Mouse (Mus musculus) liver, embryonic 12.5 days (tissue): ENCODE data around the gene Ogdh. TPM values are rescaled to one million over a fixed set of nuclear protein-coding genes. Genes with fewer than 3 reads are reported as not detected.
A peak's percentile ranks its signal among the peaks of the same experiment; 100 is the strongest.
"Not testable (repeated sequence)": the region's sequence is repeated elsewhere in the genome, so short reads cannot be mapped to it uniquely, and the experiment has no call there.

ENCODE experiments used
- ATAC-seq: fragments of 200-750 bp; cut with Nextera tagmentation; 2 replicates; pipeline ENCODE4 v1.8.0; 2017; ENCODE audit warnings: moderate number of reproducible peaks, mild to moderate bottlenecking, moderate library complexity
- H3K27ac ChIP-seq: fragments of 300-500 bp; sonication (generic); 2 replicates; pipeline ENCODE4 v1.5.1; 2016; ENCODE audit warnings: mild to moderate bottlenecking
- H3K27me3 ChIP-seq: fragments of 300-500 bp; sonication (generic); replicated peaks from 2 replicates; pipeline ENCODE4 v1.6.1; 2016; ENCODE audit warnings: mild to moderate bottlenecking, moderate library complexity
- H3K36me3 ChIP-seq: fragments of 300-500 bp; sonication (generic); 2 replicates; pipeline ENCODE4 v1.6.1; 2016; ENCODE audit warnings: mild to moderate bottlenecking, moderate library complexity
- H3K4me1 ChIP-seq: fragments of 300-500 bp; sonication (generic); 2 replicates; pipeline ENCODE4 v1.6.1; 2016
- H3K4me2 ChIP-seq: fragments of 300-500 bp; sonication (generic); 2 replicates; pipeline ENCODE4 v1.6.1; 2016; ENCODE audit warnings: mild to moderate bottlenecking, moderate library complexity
- H3K4me3 ChIP-seq: fragments of 300-500 bp; sonication (generic); 2 replicates; pipeline ENCODE4 v1.5.1; 2016; ENCODE audit warnings: mild to moderate bottlenecking, moderate library complexity
- H3K9ac ChIP-seq: fragments of 300-500 bp; sonication (generic); 2 replicates; pipeline ENCODE4 v1.6.1; 2016; ENCODE audit warnings: mild to moderate bottlenecking, moderate library complexity
- H3K9me3 ChIP-seq: fragments of 300-500 bp; sonication (generic); replicated peaks from 2 replicates; pipeline ENCODE4 v1.6.1; 2016; ENCODE audit warnings: mild to moderate bottlenecking, moderate library complexity
- WGBS: fragments of 180-500 bp; shearing (Covaris S2); methylation state at CpG from one replicate; pipeline ENCODE4 v1.1.7; 2016; ENCODE audit not compliant: insufficient replicate concordance; 5-methylcytosine and 5-hydroxymethylcytosine counted together
- polyA plus RNA-seq: library from polyadenylated mRNA; unstranded; fragments of >200 nt; fragmentation: Nextera tagmentation; extraction: Ambion mirVana; gene quantifications from 2 replicates; pipeline ENCODE4 v1.2.1, GENCODE M21; 2016

The Ogdh gene
- 119 and 123 TPM in 2 replicates for polyA plus RNA-seq

GRCm38 (mm10) chr11:6291401-6292115 is at the start of gene Ogdh:
TSS of gene Ogdh (plus strand) at chr11:6291633.
- WGBS = under 1% methylated on average over 77 of the region's 77 CpGs
- ATAC-seq = peak; percentile 90
- peaks cover under 1% of the 10 kb centered on the region for H3K36me3 ChIP-seq

GRCm38 (mm10) chr11:6244707-6245106 is 46.7 kb upstream of the Ogdh start:
- 57% methylated on average over 19 of the region's 19 CpGs for WGBS
- H3K9me3 ChIP-seq = no peaks in the 10 kb centered on the region
- no peaks in the 10 kb centered on the region for H3K36me3 ChIP-seq
- no peaks in the 10 kb centered on the region for H3K4me1 ChIP-seq
- H3K27me3 ChIP-seq = peaks cover 3% of the 10 kb centered on the region; the same call in 1 of the 2 replicates
- no peak overlapping the region for H3K4me3 ChIP-seq
- no peak overlapping the region for H3K4me2 ChIP-seq
- no peak for ATAC-seq
- H3K27ac ChIP-seq = no peak overlapping the region
- H3K9ac ChIP-seq = no peak overlapping the region

More at GRCm38 (mm10) chr11:6291401-6292115, at the start of gene Ogdh:
- Histone ChIP-seq H3K9me3 (no peaks in the 10 kb centered on the region), H3K27me3 (no peaks in the 10 kb centered on the region), H3K9ac (peak within 1 kb of the TSS; percentile 85), H3K4me2 (peak within 1 kb of the TSS; percentile 70), H3K4me1 (peaks cover 49% of the 10 kb centered on the region), H3K4me3 (peak within 1 kb of the TSS; percentile 88), H3K27ac (peak within 1 kb of the TSS; percentile 97)

- Histone ChIP-seq H3K9ac (no peak overlapping the region), H3K36me3 (no peaks in the 10 kb centered on the region), H3K4me1 (peaks cover 7% of the 10 kb centered on the region), H3K4me2 (no peak overlapping the region), H3K27ac (no peak overlapping the region), H3K4me3 (no peak overlapping the region), H3K9me3 (no peaks in the 10 kb centered on the region), H3K27me3 (no peaks in the 10 kb centered on the region)
- ATAC-seq = no peak
- WGBS = 81% methylated on average over 5 of the region's 5 CpGs
These were observed 39.2 kb upstream of the Ogdh start for GRCm38 (mm10) chr11:6252248-6252647.

GRCm38 (mm10) chr11:6252824-6253223 is 38.6 kb upstream of the Ogdh start:
- no peak for ATAC-seq
- H3K36me3 ChIP-seq = peaks cover 4% of the 10 kb centered on the region
- H3K9me3 ChIP-seq = no peaks in the 10 kb centered on the region
- H3K27me3 ChIP-seq = no peaks in the 10 kb centered on the region
- 69% methylated on average over 4 of the region's 4 CpGs for WGBS
- H3K9ac ChIP-seq = no peak overlapping the region
- H3K4me3 ChIP-seq = no peak overlapping the region
- H3K4me1 ChIP-seq = peaks cover 7% of the 10 kb centered on the region
- H3K27ac ChIP-seq = no peak overlapping the region
- H3K4me2 ChIP-seq = no peak overlapping the region

DNA sequence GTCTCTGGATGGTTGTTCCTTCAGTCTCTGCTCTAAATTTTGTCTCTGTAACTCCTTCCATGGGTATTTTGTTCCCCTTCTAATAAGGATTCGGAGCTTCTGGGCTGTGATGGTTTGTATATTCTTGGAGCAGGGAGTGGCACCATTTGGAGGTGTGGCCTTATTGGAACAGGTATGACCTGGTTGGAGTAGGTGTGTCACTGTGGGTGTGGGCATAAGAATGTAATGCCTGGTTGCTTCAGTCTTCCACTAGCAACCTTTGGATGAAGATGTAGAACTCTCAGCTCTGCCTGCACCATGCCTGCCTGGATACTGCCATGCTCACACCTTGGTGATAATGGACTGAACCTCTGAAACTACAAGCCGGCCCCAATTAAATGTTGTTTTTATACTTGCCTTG is 36.8 kb upstream of the Ogdh start:
- H3K36me3 ChIP-seq = peaks cover 21% of the 10 kb centered on the region
- H3K9me3 ChIP-seq, H3K27me3 ChIP-seq, H3K4me2 ChIP-seq, H3K9ac ChIP-seq, H3K4me3 ChIP-seq, ATAC-seq, H3K4me1 ChIP-seq, H3K27ac ChIP-seq: not testable (repeated sequence)
- WGBS = 83% methylated on average over 2 of the region's 2 CpGs

DNA sequence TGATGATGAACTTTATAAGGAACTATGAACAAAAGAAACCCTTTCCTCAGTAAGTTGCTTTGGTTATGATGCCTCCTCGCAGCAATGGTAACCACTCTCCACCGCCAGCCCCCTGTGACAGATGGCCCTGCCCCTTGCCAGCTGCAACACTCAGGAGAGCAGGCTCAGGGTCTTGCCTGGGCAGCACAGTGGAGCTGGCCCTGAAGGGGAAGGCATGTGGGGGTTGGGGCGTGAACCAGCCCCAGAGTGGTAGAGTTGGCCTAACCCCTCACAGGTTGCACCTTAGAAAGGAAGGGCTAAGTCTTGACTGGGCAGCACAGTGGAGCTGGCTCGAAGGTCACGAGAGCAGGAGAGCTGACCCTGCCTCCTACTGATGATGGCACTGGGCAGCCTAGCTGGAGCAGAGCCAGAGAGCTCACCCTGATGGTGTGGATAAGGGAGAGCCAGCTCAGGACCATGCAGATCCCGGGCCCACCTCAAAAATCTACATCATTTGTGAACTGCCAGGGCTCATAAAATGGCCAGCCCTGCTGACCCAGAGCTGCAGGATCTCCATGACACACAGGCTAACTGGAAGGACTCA is 34.9 kb upstream of the Ogdh start:
- no peaks in the 10 kb centered on the region for H3K9me3 ChIP-seq
- no peak overlapping the region for H3K27ac ChIP-seq
- no peak for ATAC-seq
- no peak overlapping the region for H3K4me3 ChIP-seq
- H3K4me1 ChIP-seq = peaks cover 7% of the 10 kb centered on the region
- no peak overlapping the region for H3K4me2 ChIP-seq
- no peaks in the 10 kb centered on the region for H3K27me3 ChIP-seq
- H3K36me3 ChIP-seq = peaks cover 41% of the 10 kb centered on the region
- 62% methylated on average over 6 of the region's 6 CpGs for WGBS
- no peak overlapping the region; the same call in 1 of the 2 replicates for H3K9ac ChIP-seq

DNA sequence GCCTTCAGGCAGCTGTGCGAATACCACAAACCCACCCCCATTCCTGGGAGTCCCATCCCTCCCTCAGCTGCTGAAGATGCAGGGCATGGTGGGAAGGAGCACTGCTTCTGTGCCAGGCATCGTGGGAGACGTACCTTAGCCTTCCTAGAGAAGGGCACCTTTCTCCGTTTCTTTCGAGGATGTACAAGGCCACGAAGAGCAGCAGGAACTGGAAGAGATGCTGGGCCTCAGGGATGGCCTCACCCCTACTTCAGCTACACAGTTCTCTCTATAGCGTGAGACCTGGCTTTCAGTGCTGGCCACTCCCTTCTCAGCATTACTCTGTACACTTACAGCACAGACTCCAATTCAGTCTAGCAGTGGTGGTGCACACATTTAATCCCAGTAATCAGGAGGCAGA is 32.0 kb upstream of the Ogdh start:
- Histone ChIP-seq H3K4me3 (no peak overlapping the region), H3K9me3 (no peaks in the 10 kb centered on the region), H3K27me3 (no peaks in the 10 kb centered on the region), H3K4me1 (peaks cover 7% of the 10 kb centered on the region), H3K9ac (no peak overlapping the region), H3K4me2 (no peak overlapping the region), H3K27ac (no peak overlapping the region), H3K36me3 (peaks cover 69% of the 10 kb centered on the region)
- WGBS = 86% methylated on average over 7 of the region's 7 CpGs
- ATAC-seq = no peak

GRCm38 (mm10) chr11:6261434-6262082 is 29.9 kb upstream of the Ogdh start:
- H3K27ac ChIP-seq = no peak overlapping the region
- peaks cover 91% of the 10 kb centered on the region for H3K36me3 ChIP-seq
- 78% methylated on average over 10 of the region's 10 CpGs for WGBS

DNA sequence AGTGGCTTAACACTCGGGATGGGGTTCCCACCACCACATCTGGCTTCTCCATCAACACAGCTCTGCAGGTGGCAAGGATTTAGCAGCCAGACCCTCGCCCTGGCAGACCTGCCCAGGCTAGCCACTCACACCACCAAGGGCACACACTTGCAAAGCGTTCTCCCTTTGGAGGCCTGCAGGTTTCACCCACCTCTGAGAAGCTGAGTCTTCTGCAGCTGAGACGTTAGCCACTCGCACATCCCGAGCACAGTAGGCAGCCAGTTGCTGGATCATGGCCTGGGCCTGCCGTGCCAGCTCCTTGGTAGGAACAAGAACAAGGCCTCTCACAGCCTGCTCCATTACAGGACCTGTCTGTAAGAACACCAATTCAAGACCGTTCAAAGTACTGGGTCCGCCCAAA is 24.8 kb upstream of the Ogdh start:
- Histone ChIP-seq H3K9ac (peak overlapping the region; percentile 85), H3K36me3 (peaks cover 69% of the 10 kb centered on the region), H3K4me2 (peak overlapping the region; percentile 87), H3K27ac (peak overlapping the region; percentile 86), H3K4me1 (peaks cover 19% of the 10 kb centered on the region), H3K9me3 (no peaks in the 10 kb centered on the region), H3K27me3 (no peaks in the 10 kb centered on the region), H3K4me3 (peak overlapping the region; percentile 84)
- 46% methylated on average over 9 of the region's 9 CpGs for WGBS
- no peak for ATAC-seq

More at GRCm38 (mm10) chr11:6261434-6262082, 29.9 kb upstream of the Ogdh start:
- H3K9ac ChIP-seq = no peak overlapping the region
- no peaks in the 10 kb centered on the region for H3K27me3 ChIP-seq
- ATAC-seq = peak; percentile 14; the same call in 1 of the 2 replicates
- H3K4me3 ChIP-seq = no peak overlapping the region
- no peak overlapping the region for H3K4me2 ChIP-seq
- peaks cover 9% of the 10 kb centered on the region for H3K4me1 ChIP-seq
- no peaks in the 10 kb centered on the region for H3K9me3 ChIP-seq

DNA sequence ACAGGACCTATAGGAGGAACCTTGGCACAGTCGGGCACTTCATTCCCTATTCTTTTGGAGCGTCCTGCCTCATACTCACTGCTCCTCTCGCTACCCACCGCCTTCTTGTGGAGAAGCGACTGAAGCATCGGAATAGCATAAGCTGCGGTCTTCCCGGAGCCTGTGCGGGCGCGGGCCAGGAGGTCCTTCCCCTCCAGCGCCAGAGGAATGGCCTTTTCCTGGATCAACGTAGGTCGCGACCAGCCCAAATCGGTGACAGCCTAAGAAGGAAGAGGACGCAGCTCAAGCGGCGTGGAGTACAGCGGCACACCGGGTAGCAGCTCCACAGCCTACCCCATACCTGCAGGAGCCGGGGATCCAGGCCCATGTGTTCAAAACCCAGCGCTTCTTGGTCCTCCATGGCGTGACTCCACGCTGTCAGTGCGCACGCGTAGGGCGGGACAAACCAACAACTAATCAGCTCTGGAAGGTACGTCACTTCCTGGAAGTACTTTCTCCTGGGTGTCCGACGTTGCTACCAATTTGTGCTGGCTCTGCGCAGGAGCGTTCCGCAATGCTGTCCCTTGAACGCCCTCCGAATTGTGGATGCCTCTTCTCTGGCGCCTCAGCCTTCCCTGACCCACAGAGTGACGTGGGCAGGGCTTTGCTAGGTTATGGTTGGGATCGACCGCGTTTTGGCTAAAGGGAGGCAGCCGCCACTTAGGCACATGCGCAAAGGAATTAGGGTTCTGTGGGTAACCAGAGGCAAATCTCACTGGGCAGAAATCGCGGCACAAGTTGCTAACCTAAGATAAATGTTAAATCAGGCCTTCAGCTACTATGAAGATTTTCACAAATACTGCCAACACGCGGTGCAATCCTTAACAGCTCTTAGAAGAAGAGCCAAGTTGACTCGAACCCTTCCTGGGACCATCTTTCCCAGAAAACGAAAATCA is 23.8 kb upstream of the Ogdh start, which contains the start of gene Ddx56:
Ddx56 (minus strand) TSS at position 453 of the 935 bp plus-strand sequence.
- peak; percentile 96 for ATAC-seq
- Histone ChIP-seq H3K9ac (peak within 1 kb of the TSS; percentile 85), H3K4me2 (peak within 1 kb of the TSS; percentile 87), H3K27me3 (no peaks in the 10 kb centered on the region), H3K9me3 (no peaks in the 10 kb centered on the region), H3K36me3 (peaks cover 69% of the 10 kb centered on the region), H3K4me1 (peaks cover 19% of the 10 kb centered on the region), H3K4me3 (peak within 1 kb of the TSS; percentile 84), H3K27ac (peak within 1 kb of the TSS; percentile 86)
- WGBS = 2% methylated on average over 50 of the region's 50 CpGs

DNA sequence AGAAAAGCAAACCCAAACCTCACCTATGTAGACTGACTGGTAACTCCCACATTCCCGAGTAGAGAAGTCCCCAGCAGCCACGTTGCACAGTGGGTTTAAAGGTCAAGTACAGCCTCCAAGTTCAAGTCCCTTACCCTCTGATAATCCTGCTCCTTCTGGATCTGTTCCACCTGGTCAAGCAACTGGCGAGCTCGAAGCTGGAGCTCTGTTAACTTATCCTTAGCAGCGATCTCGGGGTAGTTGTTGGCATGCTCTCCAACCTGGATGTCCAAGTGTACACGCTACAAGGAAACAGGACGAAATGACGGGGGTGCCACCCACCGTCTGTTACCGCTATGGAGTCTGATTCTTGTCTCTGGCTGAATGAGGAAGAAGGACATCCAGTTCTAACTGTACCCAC is 17.8 kb upstream of the Ogdh start:
- WGBS = 32% methylated on average over 11 of the region's 11 CpGs
- peaks cover 31% of the 10 kb centered on the region for H3K36me3 ChIP-seq
- H3K4me1 ChIP-seq = peaks cover 24% of the 10 kb centered on the region
- no peak for ATAC-seq
- peak overlapping the region; percentile 92 for H3K9ac ChIP-seq
- no peaks in the 10 kb centered on the region for H3K27me3 ChIP-seq
- H3K4me3 ChIP-seq = peak overlapping the region; percentile 95
- no peaks in the 10 kb centered on the region for H3K9me3 ChIP-seq
- peak overlapping the region; percentile 93 for H3K4me2 ChIP-seq
- peak overlapping the region; percentile 78; the same call in 1 of the 2 replicates for H3K27ac ChIP-seq
